Mouse (Mus musculus): ENCODE measurements around the gene Nhsl1.

The Nhsl1 gene

DNA sequence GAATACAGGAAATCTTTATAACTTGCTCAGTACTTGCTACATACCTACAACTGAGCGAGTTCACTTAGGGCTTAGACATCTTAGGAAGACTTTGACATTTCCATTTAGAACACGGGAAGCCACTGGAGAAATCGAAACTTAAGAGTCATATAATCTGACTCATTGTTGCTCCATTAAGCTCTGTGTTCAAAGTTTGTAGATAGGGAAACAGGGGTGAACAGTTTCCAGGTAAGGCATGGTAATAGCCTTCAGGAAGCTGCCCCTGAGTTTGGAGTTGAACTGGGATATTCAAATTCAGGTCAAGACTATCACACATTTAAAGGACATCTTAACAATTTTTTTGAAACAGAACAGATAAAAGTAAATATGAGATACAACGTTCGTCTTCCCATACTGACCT, 165.9 kb downstream of the Nhsl1 start:
- DNase-seq (ENCODE audit: low read depth, low spot score): no peak

DNA sequence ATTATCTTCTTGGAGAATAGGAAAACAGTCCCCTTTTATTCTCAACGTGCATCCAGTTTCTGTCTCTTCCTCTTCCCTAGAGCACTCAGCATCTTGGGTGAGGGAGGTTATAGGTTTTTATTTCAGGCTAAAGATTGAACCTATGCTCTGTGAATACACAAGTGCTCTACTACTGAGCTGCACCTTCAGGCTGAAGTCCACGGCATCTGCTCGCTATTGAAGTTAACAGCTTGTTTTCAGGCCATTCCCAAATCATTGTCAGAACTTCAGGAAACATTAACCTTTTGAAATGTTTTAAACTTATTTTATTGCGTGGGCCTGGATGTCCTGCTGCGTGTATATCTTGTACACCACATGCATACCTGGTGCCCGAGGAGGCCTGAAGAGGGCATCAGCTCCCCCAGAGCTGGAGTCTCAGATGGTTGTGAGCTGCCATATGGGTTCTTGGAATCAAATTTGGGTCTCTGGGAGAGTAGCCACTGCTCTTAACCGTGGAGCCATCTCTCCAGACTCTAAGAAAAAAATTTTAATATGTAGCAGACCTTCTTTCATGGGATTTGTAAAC, 169.5 kb downstream of the Nhsl1 start:
- no peak for DNase-seq (ENCODE audit: low read depth, low spot score)

DNA sequence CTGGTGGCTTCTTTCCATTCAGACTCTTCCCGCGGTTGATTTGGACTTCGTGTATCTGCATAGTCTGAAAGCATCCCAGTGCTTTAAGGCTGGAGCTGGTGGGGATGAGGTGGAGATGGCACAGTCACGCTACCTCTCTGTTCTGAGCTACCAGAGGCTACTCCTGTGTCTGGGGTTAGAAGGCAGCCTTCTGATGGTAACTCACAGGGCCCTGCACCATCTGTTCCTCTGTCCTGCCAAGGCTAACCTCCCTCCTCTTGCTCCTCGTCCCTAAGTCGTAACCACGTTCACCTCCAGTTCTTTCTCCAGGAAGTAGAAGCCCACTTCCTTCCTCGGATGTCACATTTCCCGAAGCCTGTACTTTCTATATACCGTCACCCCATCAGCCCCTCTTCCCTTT, 171.2 kb downstream of the Nhsl1 start:
- no peak for DNase-seq (ENCODE audit: low read depth, low spot score)

DNA sequence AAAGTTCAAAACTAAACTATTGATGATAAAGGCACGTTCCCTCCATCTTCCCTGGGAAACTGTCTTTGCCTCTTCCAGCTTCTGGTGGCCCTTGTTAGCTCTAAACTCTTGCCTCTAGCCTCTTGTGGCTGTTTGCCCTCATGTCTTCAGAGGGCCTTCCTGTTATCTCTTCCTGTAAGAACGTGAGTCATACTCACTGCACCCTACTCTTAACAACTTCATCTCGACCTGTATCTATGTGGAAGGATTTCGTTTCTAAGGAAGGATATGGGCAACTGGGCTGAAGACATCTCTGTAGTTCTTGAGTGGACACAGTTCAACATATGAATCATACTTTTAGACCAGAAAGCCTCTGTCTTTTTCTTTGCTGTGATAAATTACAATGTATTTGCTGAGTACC, 173.2 kb downstream of the Nhsl1 start:
- no peak for DNase-seq (ENCODE audit: low read depth, low spot score)

DNA sequence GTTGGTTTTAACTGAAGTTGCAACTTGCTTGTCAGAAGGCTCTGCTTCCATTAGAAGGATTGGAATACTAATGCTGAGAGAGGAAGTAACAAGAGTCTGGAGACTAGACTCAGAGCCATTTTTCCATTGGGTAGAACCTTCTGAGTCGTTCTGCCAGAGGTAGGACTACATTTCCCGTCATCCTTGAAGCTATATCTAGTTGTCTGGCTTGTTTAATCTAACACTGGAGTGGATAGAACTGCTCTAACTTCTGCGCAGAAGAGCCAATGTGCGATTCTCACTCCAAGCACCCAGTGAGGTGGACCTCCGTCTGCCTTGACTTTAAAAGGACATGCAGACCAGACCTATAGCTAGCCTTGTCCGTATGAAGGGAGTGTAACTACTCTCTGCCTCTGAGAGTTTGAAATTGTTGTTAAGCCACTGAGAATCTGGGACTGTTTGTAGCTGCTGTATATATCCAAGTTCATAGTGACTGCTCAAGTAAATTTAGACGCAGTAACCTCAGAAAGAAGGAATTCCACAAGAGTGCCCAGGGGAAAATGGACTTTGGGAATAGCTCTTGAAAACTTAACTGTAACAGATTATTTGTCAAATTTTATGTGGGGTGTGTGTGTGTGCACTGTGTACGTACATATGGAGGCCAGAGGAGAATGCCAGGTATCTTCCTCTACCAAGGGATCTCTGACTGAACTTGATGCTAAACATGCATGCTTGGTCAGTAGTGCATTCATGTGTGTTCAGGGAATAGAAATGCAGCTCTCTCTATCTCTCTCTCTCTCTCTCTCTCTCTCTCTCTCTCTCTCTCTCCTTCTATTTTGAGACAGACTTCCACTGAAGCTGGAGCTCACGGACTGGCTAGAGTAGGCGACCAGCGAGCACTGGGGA, 174.5 kb downstream of the Nhsl1 start:
- no peak for DNase-seq (ENCODE audit: low read depth, low spot score)

DNA sequence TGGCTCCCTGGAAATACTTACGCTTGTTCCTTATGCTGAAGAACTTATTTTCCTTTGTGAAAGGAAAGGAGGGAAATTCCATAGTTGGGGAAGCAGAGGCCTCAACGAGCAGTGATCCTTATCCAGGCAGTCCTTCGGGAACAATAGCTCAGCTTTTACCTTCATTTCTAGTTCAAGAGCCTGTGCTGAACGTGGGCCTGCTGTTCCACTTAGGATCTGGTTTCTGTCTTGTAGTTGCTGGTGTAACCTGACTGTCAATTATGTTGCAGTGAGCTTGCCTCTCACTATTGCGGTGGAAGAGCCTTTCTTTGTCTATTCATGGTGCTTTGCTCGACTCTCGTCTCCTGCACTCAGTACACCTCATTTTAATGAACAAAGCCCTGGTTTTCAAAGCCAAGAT, 175.5 kb downstream of the Nhsl1 start:
- DNase-seq (ENCODE audit: low read depth, low spot score): no peak

DNA sequence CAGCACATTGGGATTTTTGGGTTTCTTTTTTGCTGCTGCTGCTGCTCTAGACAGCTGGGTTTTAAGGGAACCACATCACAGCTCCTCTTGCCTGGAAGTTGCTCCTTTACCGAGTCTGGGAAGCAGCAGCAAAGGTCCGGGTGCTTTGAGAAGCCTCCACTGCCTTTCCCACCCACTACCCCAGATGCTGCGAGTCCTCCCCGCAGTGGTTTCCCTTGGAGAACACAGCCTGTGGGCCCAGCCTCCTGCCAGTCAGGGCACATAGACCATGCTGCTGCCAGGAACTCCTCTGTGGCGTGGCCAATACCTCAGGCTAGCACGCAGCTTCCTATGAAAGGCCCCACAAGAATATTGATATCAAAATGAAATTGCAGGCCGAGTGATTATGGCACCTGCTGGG, 178.3 kb downstream of the Nhsl1 start:
- no peak for DNase-seq (ENCODE audit: low read depth, low spot score)

DNA sequence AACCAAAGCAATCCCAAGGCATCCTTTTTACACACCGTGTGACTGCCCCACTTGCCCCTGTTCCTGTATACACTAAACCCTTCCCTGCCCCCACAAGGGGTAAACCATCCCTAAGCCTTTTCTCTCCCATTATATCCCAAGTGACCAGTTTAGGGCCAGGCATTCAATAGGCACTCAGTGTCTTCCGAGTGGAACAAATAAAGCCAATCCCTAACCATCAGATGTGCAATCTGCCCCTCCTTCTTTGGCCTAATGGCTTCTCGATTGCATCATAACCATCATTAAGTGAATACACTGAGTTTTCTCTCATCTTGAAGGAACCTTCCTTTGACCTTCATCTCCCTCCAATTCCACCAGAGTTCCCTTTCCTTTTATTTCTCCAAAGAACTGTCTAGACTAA, 183.2 kb downstream of the Nhsl1 start:
- peak; percentile 54 for DNase-seq (ENCODE audit: low read depth, low spot score)

DNA sequence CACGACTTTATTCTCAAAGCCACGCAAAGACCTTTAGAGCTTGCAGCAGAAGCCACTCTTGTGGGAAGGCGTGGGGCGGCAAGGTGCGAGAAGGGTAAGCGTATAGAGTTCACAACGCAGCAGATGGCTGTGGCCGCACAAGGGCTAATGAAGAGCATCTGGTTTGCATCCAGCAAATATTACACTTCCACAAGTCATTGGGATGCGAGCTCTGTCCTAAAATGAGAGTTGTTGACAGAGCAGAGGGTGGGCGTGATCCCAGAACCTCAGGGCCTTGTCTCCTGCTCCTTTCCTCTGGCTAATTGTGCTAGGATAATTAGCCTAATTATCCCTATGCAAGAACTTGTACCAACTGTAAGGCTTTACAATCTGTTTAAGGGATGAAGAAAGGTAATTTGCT, 186.9 kb downstream of the Nhsl1 start:
- DNase-seq (ENCODE audit: low read depth, low spot score): no peak

DNA sequence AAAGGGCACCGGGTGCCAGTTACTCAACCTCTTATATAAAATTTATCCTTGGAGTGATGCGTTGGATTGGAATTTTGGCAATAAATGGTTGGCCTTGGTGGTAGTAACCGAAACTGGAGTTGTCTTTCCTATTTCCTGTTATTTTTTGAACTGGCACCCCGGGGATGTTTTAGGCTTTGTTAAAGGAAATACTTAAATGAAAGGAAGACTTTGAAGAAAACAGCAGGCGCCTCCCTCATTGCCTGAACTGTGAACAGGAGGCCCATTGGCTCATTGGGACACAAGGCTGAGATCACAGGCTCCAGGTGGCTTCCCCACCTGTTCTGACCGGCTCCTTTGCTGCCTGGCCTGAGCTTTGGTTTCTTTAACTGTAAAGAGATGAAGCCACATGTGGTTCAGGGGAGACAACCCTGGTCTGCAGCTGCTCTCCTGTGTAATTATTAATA, 187.7 kb downstream of the Nhsl1 start:
- DNase-seq (ENCODE audit: low read depth, low spot score): peak; percentile 70

DNA sequence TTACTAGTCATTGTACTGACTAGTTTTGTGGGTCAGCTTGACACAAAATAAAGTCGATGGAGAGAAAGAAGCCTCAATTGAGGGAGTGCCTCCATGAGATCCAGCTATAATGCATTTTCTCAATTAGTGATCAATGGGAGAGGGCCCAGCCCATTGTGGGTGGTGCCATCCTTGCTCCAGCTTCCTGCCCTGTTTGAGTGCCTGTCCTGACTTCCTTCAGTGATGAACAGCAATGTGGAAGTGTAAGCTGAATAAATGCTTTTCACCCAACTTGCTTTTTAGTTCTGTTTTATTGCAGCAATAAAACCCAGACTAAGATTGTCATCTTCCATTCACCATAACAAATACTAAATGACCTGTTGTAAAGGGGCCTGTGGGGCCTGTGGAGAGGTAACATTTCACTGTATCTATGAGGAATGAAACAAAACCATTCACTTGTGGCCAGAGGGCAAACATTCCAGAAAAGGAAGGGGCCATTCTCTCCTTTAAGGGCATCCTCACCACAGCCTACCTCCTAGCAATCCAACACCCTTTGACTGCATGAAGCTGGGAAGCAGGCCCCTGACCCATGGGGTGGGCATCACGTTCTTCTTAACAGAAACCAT, 189.2 kb downstream of the Nhsl1 start:
- DNase-seq (ENCODE audit: low read depth, low spot score): no peak

DNA sequence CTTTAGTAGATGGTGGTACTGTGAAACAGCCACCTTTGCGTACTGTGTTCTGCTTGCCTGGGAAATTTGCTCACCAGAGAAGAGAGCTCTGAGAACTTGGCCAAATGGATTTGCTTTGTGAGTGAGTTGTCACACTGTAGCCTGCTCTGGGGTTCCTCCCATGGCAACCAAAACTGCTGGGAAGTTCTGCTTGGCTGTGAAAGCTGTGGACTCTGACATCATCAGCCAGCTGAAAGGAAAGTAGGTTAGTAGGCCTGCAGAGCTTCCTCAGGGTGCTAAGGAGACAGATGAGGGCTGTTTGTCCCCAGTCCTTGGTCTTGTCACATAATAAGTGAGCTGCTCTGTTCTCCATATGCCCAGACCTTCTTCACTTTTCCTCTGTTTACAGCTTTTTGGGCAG, 189.8 kb downstream of the Nhsl1 start:
- no peak for DNase-seq (ENCODE audit: low read depth, low spot score)

DNA sequence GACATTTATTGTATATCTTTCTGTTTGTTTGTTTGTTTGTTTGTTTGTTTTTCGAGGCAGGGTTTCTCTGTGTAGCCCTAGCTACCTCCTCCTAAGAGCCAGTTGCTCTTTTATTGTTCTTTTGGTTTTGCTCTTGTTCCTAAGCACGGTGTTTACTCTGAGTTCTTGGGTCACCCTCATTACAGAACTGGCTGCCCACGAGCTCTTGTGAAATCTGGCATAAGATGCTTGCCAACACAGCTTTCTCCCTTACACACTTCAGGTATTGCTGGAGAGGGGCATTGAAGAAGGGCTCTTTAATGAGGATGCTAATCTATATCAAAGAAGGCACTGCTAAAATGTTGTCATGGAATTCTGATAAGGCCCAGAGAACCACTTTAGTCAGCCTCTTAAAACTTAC, 191.9 kb downstream of the Nhsl1 start:
- DNase-seq (ENCODE audit: low read depth, low spot score): no peak

DNA sequence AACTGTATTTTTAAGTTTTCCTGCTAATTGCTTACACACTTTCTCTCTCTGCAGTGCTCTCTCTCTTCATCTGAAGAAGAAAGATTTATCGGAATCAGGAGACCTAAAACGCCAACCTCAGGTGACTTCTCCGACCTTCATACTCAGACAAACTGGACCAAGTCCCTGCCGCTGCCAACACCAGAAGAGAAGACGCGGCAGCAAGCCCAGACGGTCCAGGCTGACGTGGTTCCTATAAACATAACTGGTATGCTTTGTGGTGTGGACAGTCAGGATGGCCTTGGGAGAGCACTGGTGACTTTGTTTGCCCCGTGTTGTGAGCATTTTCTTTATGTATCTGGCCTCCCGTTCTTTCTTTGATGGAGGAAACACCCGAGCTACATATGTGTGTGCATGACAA, 192.7 kb downstream of the Nhsl1 start:
- no peak for DNase-seq (ENCODE audit: low read depth, low spot score)

DNA sequence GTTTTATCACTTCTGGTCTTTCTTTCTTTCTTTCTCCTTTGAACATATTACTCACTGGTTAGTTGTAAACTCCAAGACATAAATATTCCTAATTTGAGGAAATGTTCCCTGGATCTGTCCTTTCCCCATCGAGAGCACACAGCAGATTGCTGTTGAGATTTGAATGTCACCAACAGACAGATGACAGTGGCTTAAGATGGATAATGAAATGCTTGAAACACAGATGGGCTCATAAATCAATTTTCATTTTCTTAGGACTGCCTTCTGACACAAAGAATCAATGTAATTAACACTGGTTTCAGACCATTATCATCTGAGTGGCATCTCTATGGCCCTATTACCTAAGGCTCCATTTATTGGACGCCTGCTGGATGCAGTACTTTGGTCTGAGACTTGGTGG, 203.8 kb downstream of the Nhsl1 start:
- DNase-seq (ENCODE audit: low read depth, low spot score): no peak

DNA sequence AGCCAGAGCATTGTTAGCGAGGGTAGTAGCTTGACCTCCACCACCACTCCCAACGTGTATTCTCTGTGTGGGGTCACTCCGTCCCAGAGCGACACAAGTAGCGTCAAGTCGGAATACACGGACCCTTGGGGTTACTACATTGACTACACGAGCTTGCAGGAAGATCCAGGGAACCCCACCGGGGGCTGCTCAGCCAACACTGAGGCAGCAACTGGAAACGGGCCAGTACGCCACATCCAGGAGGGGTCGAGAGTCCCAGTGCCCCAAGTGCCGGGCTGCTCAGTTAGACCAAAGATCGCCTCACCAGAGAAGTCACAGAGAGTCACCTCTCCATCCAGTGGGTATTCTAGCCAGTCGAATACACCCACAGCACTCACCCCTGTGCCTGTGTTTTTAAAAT, 206.5 kb downstream of the Nhsl1 start:
- no peak for DNase-seq (ENCODE audit: low read depth, low spot score)

DNA sequence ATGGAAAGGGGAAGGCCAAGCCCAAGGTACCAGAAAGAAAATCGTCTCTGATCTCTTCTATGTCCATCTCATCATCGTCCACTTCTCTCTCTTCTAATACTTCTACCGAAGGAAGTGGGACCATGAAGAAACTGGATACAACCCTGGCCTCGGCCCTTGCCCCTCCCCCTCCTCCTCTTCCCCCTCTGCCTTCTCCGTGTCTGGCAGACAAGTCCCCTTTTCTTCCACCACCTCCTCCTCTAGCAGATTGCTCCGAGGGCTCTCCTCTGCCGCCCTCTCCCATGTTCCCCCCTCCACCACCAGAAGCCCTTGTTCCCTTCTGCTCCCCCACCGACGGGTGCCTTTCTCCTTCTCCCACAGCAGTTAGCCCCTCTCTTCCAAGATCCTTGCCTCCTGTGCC, 206.9 kb downstream of the Nhsl1 start:
- DNase-seq (ENCODE audit: low read depth, low spot score): no peak

DNA sequence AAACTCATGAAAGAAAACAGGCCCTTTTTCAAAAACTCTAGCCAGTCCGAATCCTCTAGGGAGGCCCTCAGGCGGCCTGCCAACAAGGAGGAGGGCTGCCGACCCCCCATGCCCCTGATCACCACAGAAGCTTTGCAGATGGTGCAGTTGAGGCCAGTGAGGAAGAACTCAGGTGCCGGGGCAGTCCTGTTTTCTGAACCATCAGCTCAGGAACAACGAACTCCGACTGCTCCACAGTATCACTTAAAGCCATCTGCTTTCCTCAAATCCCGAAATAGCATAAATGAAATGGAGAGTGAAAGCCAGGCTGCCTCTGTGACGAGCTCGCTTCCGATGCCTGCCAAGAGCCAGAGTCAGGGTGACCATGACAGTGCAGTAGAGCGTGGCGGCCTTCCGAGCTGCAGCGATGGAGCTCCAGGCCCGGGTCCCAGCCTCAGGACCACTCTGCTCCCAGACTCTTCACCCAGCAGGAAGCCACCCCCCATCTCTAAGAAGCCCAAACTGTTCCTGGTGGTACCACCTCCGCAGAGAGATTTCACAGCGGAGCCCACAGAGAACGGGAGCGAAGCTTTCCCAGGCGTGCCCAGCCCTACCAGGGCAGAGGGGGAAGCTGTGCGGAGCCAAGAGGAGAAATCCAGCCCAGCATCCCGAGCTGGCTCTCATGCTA, 207.5 kb downstream of the Nhsl1 start:
- DNase-seq (ENCODE audit: low read depth, low spot score): no peak

DNA sequence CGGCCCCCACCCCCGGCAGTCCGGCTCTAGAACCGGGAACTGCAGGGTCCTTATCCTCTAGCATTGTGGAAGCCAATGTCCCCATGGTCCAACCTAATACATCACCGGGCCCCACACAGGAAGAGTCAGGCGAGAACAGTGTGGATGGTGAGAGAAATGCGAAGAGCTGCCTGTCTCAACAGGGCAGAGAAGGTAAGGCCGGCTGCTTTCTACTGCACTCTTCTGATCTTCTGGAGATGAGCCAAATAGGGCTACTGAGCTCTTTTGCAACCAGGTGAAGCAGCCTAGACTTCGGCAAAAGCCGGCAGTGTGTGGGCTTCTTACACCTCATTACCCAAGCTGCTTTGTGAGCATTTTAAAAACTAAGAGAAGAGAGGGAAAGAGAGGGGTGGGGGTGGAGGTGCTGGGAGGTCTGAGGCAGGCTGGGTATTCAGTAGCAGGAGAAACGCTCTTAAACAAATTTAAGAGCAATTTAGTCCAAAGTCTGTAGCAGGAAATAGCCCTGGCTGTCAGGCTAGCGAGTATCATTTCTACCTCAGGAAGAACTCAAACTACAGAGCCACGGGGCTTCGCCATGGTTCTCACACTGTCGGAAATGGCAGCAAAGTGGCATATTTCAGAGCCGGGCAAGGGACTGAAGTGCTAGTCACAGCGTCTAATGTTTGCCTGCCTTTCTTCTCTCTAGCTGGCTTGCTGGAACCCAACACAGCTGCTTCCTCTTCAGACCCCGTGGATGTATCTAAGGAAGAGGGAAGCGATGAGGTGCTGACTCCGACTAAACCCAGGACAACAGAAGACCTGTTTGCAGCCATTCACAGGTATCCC, 208.3 kb downstream of the Nhsl1 start:
- no peak for DNase-seq (ENCODE audit: low read depth, low spot score)

DNA sequence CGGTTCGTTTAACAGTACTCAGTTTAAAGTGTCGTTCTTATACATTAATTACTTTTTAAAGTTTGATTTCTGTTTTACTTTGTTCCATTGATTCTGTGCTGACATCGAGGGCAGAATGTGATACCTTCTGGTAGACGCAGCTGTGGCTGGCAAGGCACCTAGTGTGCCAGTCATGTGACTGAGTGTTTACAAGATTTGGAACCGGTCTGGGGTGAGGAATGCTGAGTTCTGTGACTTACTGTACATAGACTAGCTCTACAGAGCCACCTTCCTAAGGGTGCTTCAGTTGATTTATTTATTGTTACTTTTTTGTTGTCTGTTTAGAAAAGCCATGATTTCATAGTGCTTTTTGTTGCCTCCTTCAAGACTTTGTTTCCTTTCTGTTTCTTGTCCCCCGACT, 209.0 kb downstream of the Nhsl1 start:
- no peak for DNase-seq (ENCODE audit: low read depth, low spot score)

DNA sequence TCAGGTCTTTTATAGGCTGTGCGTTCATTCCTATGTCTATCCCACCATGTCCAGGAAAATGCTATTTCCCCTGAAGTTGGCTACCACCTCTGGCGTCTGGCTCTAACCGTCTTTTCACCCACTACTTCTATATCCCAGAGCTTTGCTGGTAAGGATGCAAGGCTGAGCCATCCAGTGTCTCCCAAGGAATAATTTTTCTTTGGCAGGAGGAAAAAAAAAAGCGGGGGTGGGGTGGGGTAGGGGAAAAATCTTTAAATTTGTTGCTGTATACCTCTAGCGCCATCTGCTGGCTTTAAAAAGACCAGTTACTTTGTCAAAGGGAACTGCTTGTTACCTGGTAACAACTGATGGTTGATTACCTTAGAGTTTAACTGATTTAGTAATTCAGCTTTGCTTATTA, 209.7 kb downstream of the Nhsl1 start:
- DNase-seq (ENCODE audit: low read depth, low spot score): peak; percentile 46

DNA sequence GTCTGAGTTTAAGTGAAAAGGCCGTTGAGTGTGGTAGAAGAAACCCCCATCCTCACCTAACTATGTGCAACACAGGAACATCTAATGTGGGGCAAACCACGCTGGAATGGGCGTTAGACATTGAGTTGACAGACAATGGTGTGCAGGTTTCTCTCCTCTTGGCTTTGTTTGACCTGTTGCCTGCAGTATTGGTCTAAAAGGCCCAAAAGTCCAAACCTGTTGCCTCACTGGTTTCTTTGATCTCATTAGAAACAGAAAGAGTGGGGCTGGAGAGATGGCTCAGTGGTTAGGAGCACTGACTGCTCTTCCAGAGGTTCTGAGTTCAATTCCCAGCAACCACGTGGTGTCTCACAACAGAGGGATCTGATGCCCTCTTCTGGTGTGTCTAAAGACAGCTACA, 210.4 kb downstream of the Nhsl1 start:
- DNase-seq (ENCODE audit: low read depth, low spot score): no peak
